Mouse (Mus musculus): ENCODE results near the gene Wipi2. TPM values are rescaled to one million over a fixed set of nuclear protein-coding genes. Genes with fewer than 3 reads are reported as not detected.

Wipi2 gene
- total RNA-seq, 2 experiments from 2014 or later = 99.8 to 102 TPM

DNA sequence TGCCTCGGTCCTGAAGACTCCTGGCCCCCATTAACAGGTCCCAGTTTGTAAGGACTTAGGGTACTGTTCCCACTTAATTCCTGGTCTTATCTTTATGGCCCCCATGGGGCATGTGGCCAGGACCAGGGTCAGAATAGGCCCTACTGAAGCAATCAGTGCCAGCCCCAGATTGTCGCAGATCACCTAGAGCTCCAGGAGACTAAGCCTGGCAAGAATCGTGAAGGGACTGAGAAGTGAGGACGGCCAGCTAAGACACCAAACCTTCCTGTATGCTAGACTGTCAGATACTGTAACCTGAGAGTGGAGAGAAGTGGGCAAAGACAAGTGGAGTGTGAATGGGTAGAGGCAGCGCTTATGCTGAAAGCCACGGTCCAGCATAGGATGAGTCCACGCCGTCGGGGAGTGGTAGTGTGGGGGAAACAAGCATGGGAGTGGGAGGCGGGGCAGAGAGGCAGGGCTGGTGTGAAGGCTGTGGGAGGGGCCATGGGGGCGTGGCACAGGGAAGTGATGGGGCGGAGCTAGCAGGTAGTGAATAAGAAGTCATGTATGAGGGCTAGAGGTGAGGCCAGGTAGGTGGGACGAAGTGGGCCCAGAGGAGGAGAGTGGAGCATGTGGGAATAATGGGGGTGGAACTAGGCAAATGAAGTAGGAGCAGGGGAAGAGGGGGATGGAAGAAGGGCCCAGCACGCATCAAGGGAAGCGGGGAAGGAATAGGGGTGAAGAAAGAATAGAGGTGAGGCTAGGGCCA is 73.5 kb downstream of the Wipi2 start:
- TF ChIP-seq CTCF (conservative IDR thresholded peaks at IDR 0.05) = no peak
- DNase-seq (ENCODE audit: low spot score in 2 of 2) = no peak
- Histone ChIP-seq H3K4me3 (no peak overlapping the region; the same call in 1 of the 2 replicates), H3K27ac (no peak overlapping the region)

GRCm38 (mm10) chr5:142701651-142702510 is 74.4 kb downstream of the Wipi2 start:
- no peak for TF ChIP-seq CTCF (conservative IDR thresholded peaks at IDR 0.05)
- Histone ChIP-seq H3K4me3 (peak overlapping the region; percentile 55), H3K27ac (peak overlapping the region; percentile 55)
- peak in 1 of 2 experiments; percentile 55 for DNase-seq (ENCODE audit: low spot score in 2 of 2)

- peak overlapping the region; percentile 55 for H3K27ac ChIP-seq
These were observed 75.1 kb downstream of the Wipi2 start for GRCm38 (mm10) chr5:142702511-142703138.

GRCm38 (mm10) chr5:142703569-142703968 is 76.1 kb downstream of the Wipi2 start:
- Histone ChIP-seq H3K27ac (0 out of 2 replicates have a peak overlapping the region, but pooled peaks have one; percentile 7), H3K4me3 (peak overlapping the region; percentile 55; the same call in 1 of the 2 replicates)
- no peak for TF ChIP-seq CTCF (conservative IDR thresholded peaks at IDR 0.05)
- no peak for DNase-seq (ENCODE audit: low spot score in 2 of 2)

More at GRCm38 (mm10) chr5:142702511-142703138, 75.1 kb downstream of the Wipi2 start:
- H3K4me3 ChIP-seq = peak overlapping the region; percentile 55
- DNase-seq (ENCODE audit: low spot score in 2 of 2) = no peak
- TF ChIP-seq CTCF (conservative IDR thresholded peaks at IDR 0.05) = no peak

- H3K4me3 ChIP-seq = no peak overlapping the region
These were observed 80.2 kb downstream of the Wipi2 start for GRCm38 (mm10) chr5:142707709-142708108.

DNA sequence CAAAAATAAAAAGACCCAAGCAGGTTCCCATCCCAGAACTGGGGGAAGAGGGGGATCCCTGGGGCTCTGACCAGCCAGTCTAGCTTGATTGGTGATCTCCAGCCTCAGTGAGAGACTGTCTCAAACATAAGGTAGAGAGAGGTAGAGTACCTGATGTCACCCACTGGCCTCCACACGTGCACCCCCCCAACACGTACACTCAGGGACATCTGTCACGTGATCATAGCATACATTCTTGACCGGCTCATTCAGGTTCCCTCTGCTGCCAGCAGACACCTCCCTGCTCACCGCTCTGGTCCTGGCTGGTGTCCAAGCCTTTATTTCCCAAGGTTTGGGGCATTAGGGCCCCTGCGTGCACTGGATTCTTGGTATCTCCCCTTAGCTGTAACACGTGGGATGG is 81.9 kb downstream of the Wipi2 start:
- no peak overlapping the region for H3K4me3 ChIP-seq
- no peak for DNase-seq (ENCODE audit: low spot score in 2 of 2)
- no peak for TF ChIP-seq CTCF (conservative IDR thresholded peaks at IDR 0.05)
- H3K27ac ChIP-seq = no peak overlapping the region

More at GRCm38 (mm10) chr5:142707709-142708108, 80.2 kb downstream of the Wipi2 start:
- TF ChIP-seq CTCF (conservative IDR thresholded peaks at IDR 0.05) = no peak
- no peak for DNase-seq (ENCODE audit: low spot score in 2 of 2)
- H3K27ac ChIP-seq = no peak overlapping the region

- Histone ChIP-seq H3K4me3 (no peak overlapping the region), H3K27ac (no peak overlapping the region)
- TF ChIP-seq CTCF (conservative IDR thresholded peaks at IDR 0.05) = peak; percentile 64
- DNase-seq (ENCODE audit: low spot score in 2 of 2) = no peak
These were observed 84.9 kb downstream of the Wipi2 start for GRCm38 (mm10) chr5:142712373-142712772.

GRCm38 (mm10) chr5:142713966-142714365 is 86.5 kb downstream of the Wipi2 start:
- TF ChIP-seq CTCF (conservative IDR thresholded peaks at IDR 0.05) = no peak
- DNase-seq (ENCODE audit: low spot score in 2 of 2) = no peak
- Histone ChIP-seq H3K4me3 (no peak overlapping the region), H3K27ac (no peak overlapping the region)

DNA sequence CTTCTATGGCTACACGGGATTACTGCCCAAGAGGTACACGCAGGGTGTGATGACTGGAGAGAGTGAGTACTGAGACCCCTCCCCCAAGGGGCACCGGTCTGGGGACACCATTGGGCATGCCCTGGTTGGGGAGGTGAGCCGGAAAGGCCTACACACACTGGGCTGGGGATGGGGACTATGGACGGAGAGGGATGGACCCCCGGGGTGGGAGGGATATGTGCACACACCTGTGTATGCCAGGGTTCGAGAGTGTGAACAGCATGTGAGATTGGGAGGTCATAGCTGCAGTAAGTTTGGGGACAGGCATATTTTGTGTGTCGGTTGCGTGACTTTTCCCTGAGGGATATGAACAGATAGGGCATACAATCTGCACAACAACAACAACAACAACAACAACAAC is 87.6 kb downstream of the Wipi2 start:
- H3K4me3 ChIP-seq = no peak overlapping the region
- no peak overlapping the region for H3K27ac ChIP-seq
- TF ChIP-seq CTCF (conservative IDR thresholded peaks at IDR 0.05) = no peak
- no peak for DNase-seq (ENCODE audit: low spot score in 2 of 2)

GRCm38 (mm10) chr5:142716056-142716455 is 88.6 kb downstream of the Wipi2 start:
- Histone ChIP-seq H3K27ac (no peak overlapping the region), H3K4me3 (no peak overlapping the region)
- no peak for TF ChIP-seq CTCF (conservative IDR thresholded peaks at IDR 0.05)
- no peak for DNase-seq (ENCODE audit: low spot score in 2 of 2)

- DNase-seq (ENCODE audit: low spot score in 2 of 2) = peak; percentile 60 to 92
- Histone ChIP-seq H3K4me3 (no peak overlapping the region), H3K27ac (no peak overlapping the region)
- peak; percentile 99 for TF ChIP-seq CTCF (conservative IDR thresholded peaks at IDR 0.05)
These were observed 90.5 kb downstream of the Wipi2 start for GRCm38 (mm10) chr5:142718037-142718436.

- no peak for TF ChIP-seq CTCF (conservative IDR thresholded peaks at IDR 0.05)
- DNase-seq (ENCODE audit: low spot score in 2 of 2) = no peak
- Histone ChIP-seq H3K27ac (no peak overlapping the region), H3K4me3 (no peak overlapping the region)
These were observed 91.0 kb downstream of the Wipi2 start for GRCm38 (mm10) chr5:142718486-142718885.

DNA sequence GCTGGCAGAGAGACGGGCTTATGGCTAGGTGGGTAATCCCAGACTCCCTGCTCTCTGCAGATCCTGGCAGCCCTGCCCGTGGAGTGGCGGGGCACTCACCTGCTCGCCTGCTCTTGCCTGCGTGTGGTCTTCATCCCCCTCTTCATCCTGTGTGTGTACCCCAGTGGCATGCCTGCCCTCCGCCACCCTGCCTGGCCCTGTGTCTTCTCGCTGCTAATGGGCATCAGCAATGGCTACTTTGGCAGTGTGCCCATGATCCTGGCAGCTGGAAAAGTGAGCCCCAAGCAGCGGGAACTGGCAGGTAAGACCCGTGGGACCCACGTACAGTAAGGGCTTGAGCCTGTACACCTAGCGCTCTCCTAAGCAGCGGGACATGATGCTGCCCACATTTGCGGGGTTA is 92.4 kb downstream of the Wipi2 start:
- TF ChIP-seq CTCF (conservative IDR thresholded peaks at IDR 0.05) = no peak
- no peak overlapping the region for H3K27ac ChIP-seq
- no peak overlapping the region for H3K4me3 ChIP-seq
- no peak for DNase-seq (ENCODE audit: low spot score in 2 of 2)

Other genes with a start within 250 kb of the Wipi2 start
- gene Foxk1, start 226.2 kb upstream of the Wipi2 start, total RNA-seq (2021) = 10 to 100 TPM; 53.0 to 60.3 TPM
- 10 to 100 TPM; 24.4 to 31.3 TPM for gene Ap5z1, start 163.8 kb upstream of the Wipi2 start, total RNA-seq (2021)
- gene Papolb, start 97.6 kb upstream of the Wipi2 start, total RNA-seq (2021) = under 1 TPM; 0.66 to 0.84 TPM
- gene Radil, start 76.6 kb upstream of the Wipi2 start, total RNA-seq (2021) = 10 to 100 TPM; 13.4 to 15.7 TPM
- gene Mmd2, start 18.9 kb upstream of the Wipi2 start, total RNA-seq (2021) = 100 to 1,000 TPM; 155 to 167 TPM
- gene Slc29a4, start 64.8 kb downstream of the Wipi2 start, total RNA-seq (2021) = 10 to 100 TPM; 54.0 to 57.7 TPM
- 100 to 1,000 TPM; 142 to 143 TPM for gene Tnrc18, start 190.0 kb downstream of the Wipi2 start, total RNA-seq (2021)

Measured in layer of hippocampus, adult 2 months (tissue).